Mouse (Mus musculus) megakaryocyte, adult 5-6 weeks (primary cell): ENCODE results near the gene Btbd8. TPM values are rescaled to one million over a fixed set of nuclear protein-coding genes. Genes with fewer than 3 reads are reported as not detected.
A peak's percentile ranks its signal among the peaks of the same experiment; 100 is the strongest.

Source experiments
- ATAC-seq: 2 replicates; pipeline ENCODE4 v1.8.0; 2016; ENCODE audit warnings: mild to moderate bottlenecking, inconsistent platforms; ENCODE audit not compliant: poor library complexity, severe bottlenecking
- total RNA-seq, 2 experiments: library from RNA; stranded (forward) in 1 of 2; stranded (reverse) in 1 of 2; fragments of 153-499, 151-499 nt in 1 of 2; fragments of 221-1000, 200-1000 nt in 1 of 2; gene quantifications; 2 replicates each; pipeline versions ENCODE4 v1.2.3 to v1.2.4; 2015 to 2017

Gene Btbd8
- total RNA-seq, 2 experiments from 2014 or later: 0.99 to 2.7 TPM

- no peak for ATAC-seq
Observed at GRCm38 (mm10) chr5:107449620-107450019, 11.8 kb downstream of the Btbd8 start.

GRCm38 (mm10) chr5:107450299-107450698 lies 12.5 kb downstream of the Btbd8 start:
- ATAC-seq: no peak

- ATAC-seq: no peak
Observed at GRCm38 (mm10) chr5:107462147-107463076, 24.6 kb downstream of the Btbd8 start.

- no peak for ATAC-seq
Observed at GRCm38 (mm10) chr5:107466501-107466900, 28.7 kb downstream of the Btbd8 start.

- no peak for ATAC-seq
Observed at GRCm38 (mm10) chr5:107467098-107467497, 29.3 kb downstream of the Btbd8 start.

GRCm38 (mm10) chr5:107470600-107471329 lies 33.0 kb downstream of the Btbd8 start:
- no peak for ATAC-seq

GRCm38 (mm10) chr5:107480194-107480593 lies 42.4 kb downstream of the Btbd8 start:
- 0 out of 2 replicates have a peak, but pooled peaks have one; percentile 35 for ATAC-seq

- ATAC-seq: no peak
Observed at GRCm38 (mm10) chr5:107488996-107489395, 51.2 kb downstream of the Btbd8 start.

- no peak for ATAC-seq
Observed at GRCm38 (mm10) chr5:107491036-107491435, 53.2 kb downstream of the Btbd8 start.

GRCm38 (mm10) chr5:107492471-107492870 lies 54.7 kb downstream of the Btbd8 start:
- ATAC-seq: peak; percentile 52

GRCm38 (mm10) chr5:107494759-107495158 lies 57.0 kb downstream of the Btbd8 start:
- ATAC-seq: no peak

- ATAC-seq: no peak
Observed at GRCm38 (mm10) chr5:107496047-107496446, 58.2 kb downstream of the Btbd8 start.

GRCm38 (mm10) chr5:107497519-107498501 lies 60.0 kb downstream of the Btbd8 start:
- ATAC-seq: no peak

- no peak for ATAC-seq
Observed at GRCm38 (mm10) chr5:107498806-107499310, 61.1 kb downstream of the Btbd8 start.

- no peak for ATAC-seq
Observed at GRCm38 (mm10) chr5:107499891-107500535, 62.2 kb downstream of the Btbd8 start.

GRCm38 (mm10) chr5:107500741-107501140 lies 62.9 kb downstream of the Btbd8 start:
- ATAC-seq: no peak

- ATAC-seq: no peak
Observed at GRCm38 (mm10) chr5:107507321-107507720, 69.5 kb downstream of the Btbd8 start, which contains the start of gene Gm42669. TSS of gene Gm42669 (plus strand) at chr5:107507621.

GRCm38 (mm10) chr5:107510503-107510902 lies 72.7 kb downstream of the Btbd8 start:
- ATAC-seq: no peak

- no peak for ATAC-seq
Observed at GRCm38 (mm10) chr5:107511326-107511725, 73.5 kb downstream of the Btbd8 start.

- peak; percentile 98 for ATAC-seq
Observed at GRCm38 (mm10) chr5:107513583-107513982, 75.8 kb downstream of the Btbd8 start.
